Mouse (Mus musculus) leukemia stem cell, adult 10-12 weeks (primary cell): ENCODE data around the gene Ccs. TPM values are rescaled to one million over a fixed set of nuclear protein-coding genes. Genes with fewer than 3 reads are reported as not detected.

Experiments used
- polyA plus RNA-seq: library from polyadenylated mRNA; stranded (reverse); fragments of >175 nt; gene quantifications from 2 replicates; pipeline ENCODE4 v1.2.3, GENCODE M21; 2012; ENCODE audit warnings: low replicate concordance

Gene Ccs
- 21.4 and 110 TPM in 2 replicates for polyA plus RNA-seq

GRCm38 (mm10) chr19:4839149-4839548 lies at the start of gene Ccs, which contains the start of gene Ccdc87:
Ccs (minus strand) TSS chr19:4839332.
Ccdc87 (plus strand) TSS chr19:4839366.

GRCm38 (mm10) chr19:4878405-4879323 lies 39.5 kb upstream of the Ccs start, which contains the start of gene Zdhhc24:
Zdhhc24 (plus strand) TSS chr19:4878668.

GRCm38 (mm10) chr19:4877785-4878184 lies 38.7 kb upstream of the Ccs start, which contains the start of gene Actn3:
Actn3 (minus strand) TSS chr19:4877909.

GRCm38 (mm10) chr19:4854552-4855469 lies 15.7 kb upstream of the Ccs start, which contains the start of gene Ctsf:
Ctsf (plus strand) TSS chr19:4855130.

GRCm38 (mm10) chr19:4811063-4811908 lies 27.8 kb downstream of the Ccs start, which contains the start of the genes Gm21992 and Rbm14:
Gm21992 (minus strand) TSS chr19:4811612.
Rbm14 (minus strand) TSS chr19:4811634.

GRCm38 (mm10) chr19:4793831-4794422 lies 45.2 kb downstream of the Ccs start, which contains the start of gene Rbm4:
Rbm4 (minus strand) TSS chr19:4793901.

Other genes with a start within 250 kb of the Ccs start
- gene Lrfn4, start 223.7 kb downstream of the Ccs start, polyA plus RNA-seq = 8.4 and 9.4 TPM in 2 replicates
- gene Rce1, start 213.7 kb downstream of the Ccs start, polyA plus RNA-seq = 10.5 and 69.0 TPM in 2 replicates
- gene Gm960, start 140.7 kb downstream of the Ccs start, polyA plus RNA-seq = 1.1 TPM in 1 of 2 replicates, not detected in the other
- gene Sptbn2, start 128.2 kb downstream of the Ccs start, polyA plus RNA-seq = 0.06 and 0.20 TPM in 2 replicates
- 3.1 and 4.8 TPM in 2 replicates for gene Rbm4b, start 82.8 kb downstream of the Ccs start, polyA plus RNA-seq
- 3.0 and 9.7 TPM in 2 replicates for gene Rbm4, start 45.4 kb downstream of the Ccs start, polyA plus RNA-seq
- 3.5 and 7.0 TPM in 2 replicates for gene Gm21992, start 27.7 kb downstream of the Ccs start, polyA plus RNA-seq
- 23.2 and 88.3 TPM in 2 replicates for gene Rbm14, start 27.7 kb downstream of the Ccs start, polyA plus RNA-seq
- not detected in 2 replicates for gene Ccdc87, start within 50 bp of the Ccs start, polyA plus RNA-seq
- 17.8 and 31.5 TPM in 2 replicates for gene Ctsf, start 15.8 kb upstream of the Ccs start, polyA plus RNA-seq
- gene Actn3, start 38.6 kb upstream of the Ccs start, polyA plus RNA-seq = 0.37 and 0.66 TPM in 2 replicates
- gene Zdhhc24, start 39.3 kb upstream of the Ccs start, polyA plus RNA-seq = 5.1 and 6.1 TPM in 2 replicates
- gene Bbs1, start 67.3 kb upstream of the Ccs start, polyA plus RNA-seq = 4.4 and 8.3 TPM in 2 replicates
- gene Dpp3, start 89.0 kb upstream of the Ccs start, polyA plus RNA-seq = 49.7 and 54.1 TPM in 2 replicates
- gene Peli3, start 103.8 kb upstream of the Ccs start, polyA plus RNA-seq = 0.11 and 0.36 TPM in 2 replicates
- gene Mrpl11, start 122.8 kb upstream of the Ccs start, polyA plus RNA-seq = 41.9 and 74.6 TPM in 2 replicates
- 0.14 and 0.37 TPM in 2 replicates for gene Npas4, start 151.0 kb upstream of the Ccs start, polyA plus RNA-seq
- gene Slc29a2, start 184.5 kb upstream of the Ccs start, polyA plus RNA-seq = 3.2 and 6.6 TPM in 2 replicates
- 6.5 TPM in 2 replicates for gene B4gat1, start 199.5 kb upstream of the Ccs start, polyA plus RNA-seq
- not detected in 2 replicates for gene AC124502.3, start 199.6 kb upstream of the Ccs start, polyA plus RNA-seq
- gene Brms1, start 202.0 kb upstream of the Ccs start, polyA plus RNA-seq = 29.9 and 97.0 TPM in 2 replicates
- gene Rin1, start 211.1 kb upstream of the Ccs start, polyA plus RNA-seq = 0.43 and 0.90 TPM in 2 replicates
- 4.3 and 7.0 TPM in 2 replicates for gene Cd248, start 228.7 kb upstream of the Ccs start, polyA plus RNA-seq
- 0.09 and 1.3 TPM in 2 replicates for gene Tmem151a, start 246.2 kb upstream of the Ccs start, polyA plus RNA-seq
- 12.3 and 39.3 TPM in 2 replicates for gene Yif1a, start 249.2 kb upstream of the Ccs start, polyA plus RNA-seq